Mouse (Mus musculus) intestine, embryonic 14.5 days (tissue): ENCODE results near the gene Islr. TPM values are rescaled to one million over a fixed set of nuclear protein-coding genes. Genes with fewer than 3 reads are reported as not detected.

ENCODE experiments used
- ATAC-seq: fragments of 200-750 bp; cut with Nextera tagmentation; replicated peaks from 2 replicates; pipeline ENCODE4 v1.8.0; 2017; ENCODE audit warnings: low read depth, moderate number of reproducible peaks, moderate TSS enrichment, moderate library complexity; ENCODE audit not compliant: low FRiP score, low TSS enrichment
- DNase-seq: peaks from one replicate; pipeline ENCODE4 v3.0.0-alpha.2; 2018; ENCODE audit warnings: low spot score
- H3K27ac ChIP-seq: fragments of 300-500 bp; sonication (generic); 2 replicates; pipeline ENCODE4 v1.5.1; 2014; ENCODE audit warnings: low read depth, mild to moderate bottlenecking, control low read depth
- H3K27me3 ChIP-seq: fragments of 300-500 bp; sonication (generic); replicated peaks from 2 replicates; pipeline ENCODE4 v1.6.1; 2014; ENCODE audit warnings: low read length, control low read depth; ENCODE audit not compliant: control insufficient read depth, insufficient read depth
- H3K36me3 ChIP-seq: fragments of 300-500 bp; sonication (generic); 2 replicates; pipeline ENCODE4 v1.6.1; 2014; ENCODE audit warnings: low read length, control low read depth; ENCODE audit not compliant: control insufficient read depth, insufficient read depth
- H3K4me1 ChIP-seq: fragments of 300-500 bp; sonication (generic); replicated peaks from 2 replicates; pipeline ENCODE4 v1.6.1; 2014; ENCODE audit warnings: low read length, control low read depth, mixed read lengths; ENCODE audit not compliant: control insufficient read depth, insufficient read depth
- H3K4me2 ChIP-seq: fragments of 300-500 bp; sonication (generic); 2 replicates; pipeline ENCODE4 v1.6.1; 2014; ENCODE audit warnings: low read length
- H3K4me3 ChIP-seq: fragments of 300-500 bp; sonication (generic); 2 replicates; pipeline ENCODE4 v1.5.1; 2014; ENCODE audit warnings: low read depth, low read length, control low read depth, mixed read lengths
- H3K9ac ChIP-seq: fragments of 300-500 bp; sonication (generic); 2 replicates; pipeline ENCODE4 v1.6.1; 2014; ENCODE audit warnings: mild to moderate bottlenecking, low read length
- H3K9me3 ChIP-seq: fragments of 300-500 bp; sonication (generic); 2 replicates; pipeline ENCODE4 v1.6.1; 2016; ENCODE audit warnings: low read length, control low read depth; ENCODE audit not compliant: control insufficient read depth
- WGBS: fragments of 180-500 bp; shearing (Covaris S2); extraction: QIAGEN DNeasy Blood & Tissue Kit; methylation state at CpG from one replicate; pipeline ENCODE4 v1.1.7; 2014; 5-methylcytosine and 5-hydroxymethylcytosine counted together
- polyA plus RNA-seq: library from polyadenylated mRNA; unstranded; fragments of >200 nt; fragmentation: Nextera tagmentation; extraction: Ambion mirVana; gene quantifications from 2 replicates; pipeline ENCODE4 v1.2.1, GENCODE M21; 2014

Gene Islr
- polyA plus RNA-seq, 1 experiment from 2014 or later, result 65.5 TPM

DNA sequence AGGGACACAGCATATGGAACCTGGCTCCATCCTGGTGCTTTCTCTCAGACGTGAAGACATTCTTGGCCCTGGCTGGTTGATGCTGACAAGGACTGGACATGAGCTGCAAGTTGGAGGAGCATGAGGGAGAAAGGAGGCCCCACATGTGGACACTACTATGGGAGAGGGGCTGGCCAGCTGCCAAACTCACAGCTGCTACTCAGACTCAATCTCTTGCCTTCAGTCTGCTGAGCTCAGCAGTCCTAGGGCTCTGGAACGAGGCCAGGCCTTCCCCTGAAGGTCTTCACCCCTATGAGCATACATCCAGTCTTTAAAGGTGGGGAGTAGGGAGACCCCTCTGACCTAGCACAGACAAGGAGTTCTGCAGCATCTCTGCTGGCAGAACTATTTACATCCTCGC lies 48.7 kb downstream of the Islr start:
- Histone ChIP-seq H3K4me3 (no peak overlapping the region), H3K9me3 (no peaks in the 10 kb centered on the region), H3K9ac (no peak overlapping the region), H3K36me3 (no peaks in the 10 kb centered on the region), H3K27ac (peak overlapping the region; percentile 74), H3K4me2 (peak overlapping the region; percentile 62), H3K4me1 (peaks cover 53% of the 10 kb centered on the region), H3K27me3 (no peaks in the 10 kb centered on the region)
- ATAC-seq (0 out of 2 replicates have a peak, but pooled peaks have one; percentile 33), DNase-seq (peak; percentile 81)
- 17% methylated on average over 3 of the region's 3 CpGs for WGBS

DNA sequence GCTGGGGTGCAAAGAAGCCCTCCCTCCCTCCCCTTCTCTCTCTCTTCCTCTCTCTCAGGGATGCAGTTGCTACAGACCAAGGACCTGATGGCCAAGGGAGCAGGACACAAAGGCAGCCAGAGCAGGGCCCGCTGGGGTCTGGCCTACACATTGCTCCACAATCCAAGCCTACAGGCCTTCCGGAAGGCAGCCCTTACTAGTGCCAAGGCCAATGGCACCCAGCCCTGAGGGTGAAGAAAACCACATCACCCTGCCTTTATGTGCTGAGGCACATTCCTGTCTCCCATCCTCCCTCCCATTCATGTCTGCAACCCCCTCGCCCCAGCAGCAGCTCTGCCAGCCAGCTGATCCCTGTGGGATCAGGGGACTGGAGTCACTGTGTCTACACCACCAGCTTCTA lies 51.0 kb downstream of the Islr start:
- DNase-seq (no peak), ATAC-seq (no peak)
- peak overlapping the region; percentile 27; the same call in 1 of the 2 replicates for H3K27ac ChIP-seq
- 75% methylated on average over 3 of the region's 3 CpGs for WGBS
- no peak overlapping the region for H3K9ac ChIP-seq
- no peak overlapping the region for H3K4me2 ChIP-seq
- no peaks in the 10 kb centered on the region for H3K36me3 ChIP-seq
- no peak overlapping the region for H3K4me3 ChIP-seq
- no peaks in the 10 kb centered on the region for H3K9me3 ChIP-seq
- peaks cover 40% of the 10 kb centered on the region for H3K4me1 ChIP-seq
- H3K27me3 ChIP-seq, result no peaks in the 10 kb centered on the region

DNA sequence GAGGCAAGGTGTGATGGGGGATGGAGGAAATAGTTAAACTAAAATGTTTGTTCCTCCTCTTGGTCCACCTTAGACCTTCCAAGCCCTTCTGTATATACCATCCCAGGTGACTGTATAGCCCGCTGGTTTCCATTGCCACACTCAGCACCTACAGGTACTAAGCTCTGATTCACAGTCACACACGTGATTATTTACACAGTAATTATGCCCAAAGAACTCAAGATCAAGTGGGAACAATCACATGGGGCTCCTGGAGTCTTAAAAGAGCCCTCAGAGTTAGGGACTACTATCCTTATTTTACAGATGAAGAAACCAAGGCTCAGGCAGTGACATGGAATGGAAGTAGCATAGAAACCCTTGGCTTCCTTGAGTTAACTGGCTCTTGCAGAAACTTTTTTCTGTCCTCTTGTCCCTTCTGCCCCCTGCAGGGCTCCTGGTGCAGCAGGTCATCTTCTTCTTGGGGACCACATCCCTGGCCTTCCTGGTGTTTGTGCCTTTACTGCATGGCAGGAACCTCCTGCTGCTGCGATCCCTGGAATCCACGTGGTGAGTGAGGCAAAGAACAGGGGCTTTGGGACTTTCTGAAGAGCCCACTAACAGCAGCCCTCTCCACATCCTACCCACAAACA lies 53.3 kb downstream of the Islr start:
- no peak for ATAC-seq
- H3K36me3 ChIP-seq, result no peaks in the 10 kb centered on the region
- no peaks in the 10 kb centered on the region for H3K27me3 ChIP-seq
- no peak overlapping the region for H3K9ac ChIP-seq
- no peak overlapping the region for H3K27ac ChIP-seq
- no peaks in the 10 kb centered on the region for H3K9me3 ChIP-seq
- H3K4me1 ChIP-seq, result peaks cover 28% of the 10 kb centered on the region
- 74% methylated on average over 4 of the region's 4 CpGs for WGBS
- DNase-seq, result no peak
- no peak overlapping the region for H3K4me2 ChIP-seq
- no peak overlapping the region for H3K4me3 ChIP-seq

DNA sequence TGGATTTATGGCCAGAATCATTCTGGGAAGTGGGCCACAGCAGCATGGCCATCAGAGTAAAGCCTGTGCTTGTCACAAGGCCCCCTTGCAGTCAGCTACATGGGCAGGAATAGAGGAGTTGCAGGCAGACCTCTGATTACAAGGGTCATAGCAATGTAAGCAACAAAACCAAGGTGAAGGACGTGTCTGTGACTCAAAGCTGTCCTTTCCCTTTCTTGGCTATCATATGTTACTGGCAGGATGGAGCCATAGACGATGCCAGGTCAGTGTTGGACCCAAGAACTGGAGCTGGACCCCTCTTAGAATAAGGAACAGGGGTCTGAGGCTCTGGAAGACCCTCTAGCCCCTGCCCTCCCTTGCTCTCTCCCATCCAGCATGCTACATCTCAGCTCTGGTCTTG lies 55.3 kb downstream of the Islr start:
- Histone ChIP-seq H3K27me3 (no peaks in the 10 kb centered on the region), H3K9me3 (no peaks in the 10 kb centered on the region), H3K4me3 (no peak overlapping the region), H3K27ac (no peak overlapping the region), H3K9ac (no peak overlapping the region), H3K4me2 (no peak overlapping the region), H3K4me1 (peaks cover 23% of the 10 kb centered on the region), H3K36me3 (no peaks in the 10 kb centered on the region)
- WGBS, result 59% methylated on average over 2 of the region's 2 CpGs
- DNase-seq (no peak), ATAC-seq (no peak)

DNA sequence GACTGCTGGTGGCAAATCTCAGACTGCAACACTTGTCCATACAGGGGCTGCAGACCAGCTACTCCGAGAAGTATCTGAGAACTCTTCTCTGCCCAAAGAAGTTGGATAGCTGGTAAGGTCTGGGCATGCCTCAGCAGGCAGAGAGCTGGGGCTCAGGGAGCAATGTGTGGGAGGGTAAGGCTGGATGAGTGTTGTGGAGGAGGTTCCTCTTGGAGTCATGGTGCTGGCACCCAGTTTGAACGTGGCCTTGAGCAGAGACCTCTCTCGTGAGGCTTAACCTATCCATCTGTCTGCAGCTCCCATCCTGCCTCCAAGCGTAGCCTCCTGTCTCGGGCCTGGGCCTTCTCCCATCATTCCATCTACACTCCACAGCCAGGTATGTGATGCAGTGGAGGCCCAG lies 58.7 kb downstream of the Islr start:
- no peak for DNase-seq
- no peaks in the 10 kb centered on the region for H3K27me3 ChIP-seq
- no peaks in the 10 kb centered on the region for H3K36me3 ChIP-seq
- H3K9ac ChIP-seq, result no peak overlapping the region
- no peaks in the 10 kb centered on the region for H3K9me3 ChIP-seq
- H3K4me1 ChIP-seq, result peaks cover 25% of the 10 kb centered on the region
- H3K4me2 ChIP-seq, result no peak overlapping the region
- H3K27ac ChIP-seq, result no peak overlapping the region
- H3K4me3 ChIP-seq, result no peak overlapping the region
- no peak for ATAC-seq
- WGBS, result 73% methylated on average over 5 of the region's 5 CpGs

DNA sequence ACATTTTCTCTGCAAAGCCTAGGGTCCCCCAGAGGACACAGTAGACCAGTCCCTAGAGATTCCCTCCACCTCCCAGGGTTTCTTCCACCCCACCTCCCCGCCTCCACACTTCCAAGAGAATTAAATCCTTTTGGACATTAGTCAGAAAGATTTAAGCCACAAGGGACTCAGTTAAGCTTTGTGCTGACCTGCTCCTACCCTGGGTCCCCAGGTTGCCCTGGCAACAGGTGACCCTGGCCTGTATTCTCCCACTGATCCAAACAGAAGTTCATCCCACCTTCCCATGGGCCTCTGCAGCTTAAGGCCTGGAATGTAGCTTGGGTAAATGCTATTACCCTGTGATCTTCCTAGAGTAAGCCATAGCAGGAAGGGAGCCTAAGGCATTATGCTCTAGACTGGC lies 59.4 kb downstream of the Islr start:
- Histone ChIP-seq H3K9me3 (no peaks in the 10 kb centered on the region), H3K27me3 (no peaks in the 10 kb centered on the region), H3K4me2 (no peak overlapping the region), H3K4me3 (no peak overlapping the region), H3K9ac (no peak overlapping the region), H3K4me1 (peaks cover 27% of the 10 kb centered on the region), H3K36me3 (no peaks in the 10 kb centered on the region), H3K27ac (no peak overlapping the region)
- WGBS, result 47% methylated on average over 1 of the region's 1 CpGs
- DNase-seq (no peak), ATAC-seq (no peak)

DNA sequence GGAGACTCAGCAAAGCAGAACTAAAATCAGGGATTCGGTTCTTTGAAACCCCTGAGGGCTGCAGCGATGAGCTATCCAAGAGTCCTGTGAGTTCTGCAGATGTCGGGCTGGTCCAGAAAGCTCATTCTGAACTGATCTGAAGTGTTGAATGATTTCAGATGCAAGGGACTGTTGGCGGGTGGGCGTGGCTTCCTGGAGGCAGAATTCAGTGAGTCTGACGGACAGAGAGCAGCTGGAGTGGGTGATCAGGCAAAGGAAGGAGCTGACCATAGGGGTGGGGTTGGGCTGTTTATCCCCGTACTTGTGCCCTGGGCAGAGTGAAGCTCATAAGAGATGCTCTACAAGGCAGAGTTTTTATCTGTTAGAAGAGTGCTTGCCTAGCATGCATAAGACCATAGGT lies 60.7 kb downstream of the Islr start:
- no peak overlapping the region for H3K27ac ChIP-seq

DNA sequence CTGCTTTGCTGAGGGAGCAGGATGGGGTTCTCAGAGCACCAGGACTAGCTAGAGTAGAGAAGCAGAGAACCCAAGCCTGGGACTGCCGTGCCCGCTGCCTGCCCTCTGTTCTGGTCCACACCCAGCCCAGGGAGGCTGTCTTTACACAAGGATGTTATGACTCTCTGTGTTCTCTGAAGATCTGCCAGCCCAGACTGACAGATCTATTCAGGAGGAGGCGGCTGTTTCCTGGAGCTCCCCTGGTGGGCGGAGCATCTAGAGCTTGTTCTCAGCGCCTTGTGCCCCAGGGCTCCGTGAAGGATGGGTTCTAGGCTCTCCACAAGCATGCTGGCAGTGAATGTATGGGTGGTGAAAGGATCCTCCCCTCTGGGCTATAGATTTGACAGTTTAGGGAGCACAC lies 64.2 kb downstream of the Islr start:
- no peak overlapping the region for H3K27ac ChIP-seq
- no peak overlapping the region for H3K4me3 ChIP-seq
- H3K4me1 ChIP-seq, result peaks cover 45% of the 10 kb centered on the region
- ATAC-seq (no peak; the same call in 1 of the 2 replicates), DNase-seq (no peak)
- H3K9ac ChIP-seq, result no peak overlapping the region
- H3K36me3 ChIP-seq, result no peaks in the 10 kb centered on the region
- no peaks in the 10 kb centered on the region for H3K27me3 ChIP-seq
- no peaks in the 10 kb centered on the region for H3K9me3 ChIP-seq
- H3K4me2 ChIP-seq, result no peak overlapping the region
- WGBS, result 28% methylated on average over 6 of the region's 6 CpGs

More for the DNA sequence above, 60.7 kb downstream of the Islr start:
- peaks cover 29% of the 10 kb centered on the region for H3K4me1 ChIP-seq
- no peaks in the 10 kb centered on the region for H3K9me3 ChIP-seq
- H3K4me2 ChIP-seq, result no peak overlapping the region
- H3K4me3 ChIP-seq, result no peak overlapping the region
- DNase-seq, result no peak
- ATAC-seq, result no peak
- 31% methylated on average over 7 of the region's 7 CpGs for WGBS
- no peak overlapping the region for H3K9ac ChIP-seq
- no peaks in the 10 kb centered on the region for H3K36me3 ChIP-seq
- H3K27me3 ChIP-seq, result no peaks in the 10 kb centered on the region

DNA sequence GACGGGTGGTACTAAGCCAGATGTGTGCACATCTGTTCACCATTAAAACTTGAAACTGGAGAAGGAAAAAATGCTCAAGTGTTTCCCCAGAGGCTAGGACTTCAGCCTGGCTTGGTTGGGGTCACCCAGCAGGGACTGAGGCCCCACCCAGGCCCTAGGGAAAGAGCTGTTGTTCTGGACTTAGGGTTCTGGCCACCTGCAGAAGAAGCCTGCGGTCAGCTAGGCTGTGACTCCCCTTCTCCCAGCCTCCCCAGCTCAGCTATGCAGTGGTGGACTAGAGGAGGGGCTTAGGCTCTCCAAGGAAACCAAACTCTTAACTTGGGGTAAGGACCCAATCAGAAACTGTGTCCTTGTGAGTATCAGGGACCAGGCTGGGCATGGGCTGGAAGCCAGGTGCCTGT lies 68.2 kb downstream of the Islr start:
- no peak for DNase-seq
- Histone ChIP-seq H3K27me3 (no peaks in the 10 kb centered on the region), H3K9ac (no peak overlapping the region), H3K9me3 (no peaks in the 10 kb centered on the region), H3K4me2 (peak overlapping the region; percentile 11; the same call in 1 of the 2 replicates), H3K36me3 (no peaks in the 10 kb centered on the region), H3K27ac (peak overlapping the region; percentile 25; the same call in 1 of the 2 replicates), H3K4me1 (peaks cover 46% of the 10 kb centered on the region), H3K4me3 (no peak overlapping the region)
- no peak for ATAC-seq
- 32% methylated on average over 2 of the region's 2 CpGs for WGBS
